Mouse (Mus musculus) CH12.LX (cell line): Measurements from ENCODE around the gene Zfp688. TPM values are rescaled to one million over a fixed set of nuclear protein-coding genes. Genes with fewer than 3 reads are reported as not detected.
A peak's percentile ranks its signal among the peaks of the same experiment; 100 is the strongest.
"Not testable (repeated sequence)": the region's sequence is repeated elsewhere in the genome, so short reads cannot be mapped to it uniquely, and the experiment has no call there.

Source experiments
- DNase-seq: peaks from one replicate; pipeline ENCODE4 v3.0.0-alpha.2; 2013; ENCODE audit errors: extremely low read depth
- H3K27ac ChIP-seq: 2 replicates; pipeline ENCODE4 v1.5.1; 2012; ENCODE audit warnings: low read depth, mild to moderate bottlenecking, control low read depth, moderate library complexity; ENCODE audit not compliant: insufficient read depth
- H3K27me3 ChIP-seq: replicated peaks from 2 replicates; pipeline ENCODE3; 2012; ENCODE audit warnings: inconsistent platforms
- H3K36me3 ChIP-seq, 2 experiments: replicated peaks in 1 of 2; 2 replicates each; pipeline versions ENCODE3 to v1.6.1; 2012; ENCODE audit warnings: inconsistent platforms in 1 of 2, low read length in 1 of 2, mild to moderate bottlenecking in 1 of 2, mixed read lengths in 1 of 2, moderate library complexity in 1 of 2; ENCODE audit not compliant: control insufficient read depth in 1 of 2, insufficient read depth in 1 of 2
- H3K4me1 ChIP-seq, 2 experiments: 2 replicates each; pipeline ENCODE4 v1.6.1; 2012; ENCODE audit warnings: inconsistent platforms in 1 of 2, moderate library complexity in 1 of 2; ENCODE audit not compliant: insufficient read depth in 2 of 2, control insufficient read depth in 1 of 2
- H3K4me2 ChIP-seq: 2 replicates; pipeline ENCODE4 v1.6.1; 2012; ENCODE audit warnings: low read depth, mild to moderate bottlenecking, control low read depth; ENCODE audit not compliant: poor library complexity, insufficient read depth, severe bottlenecking
- H3K4me3 ChIP-seq, 3 experiments: fragments of 150-350 bp in 1 of 3; sonication (generic) in 1 of 3; replicated peaks in 1 of 3; 2 replicates each; pipeline versions ENCODE3 to v1.5.1; 2011 to 2012; ENCODE audit warnings: low read depth in 2 of 3, low read length in 2 of 3, mild to moderate bottlenecking in 2 of 3, moderate library complexity in 2 of 3, control low read depth in 1 of 3, improper control_type of control experiment in 1 of 3, inconsistent platforms in 1 of 3, mixed read lengths in 1 of 3; ENCODE audit not compliant: poor library complexity in 1 of 3
- H3K79me2 ChIP-seq: replicated peaks from 2 replicates; pipeline ENCODE4 v1.6.1; 2012; ENCODE audit warnings: mild to moderate bottlenecking, moderate library complexity; ENCODE audit not compliant: control insufficient read depth, poor library complexity, insufficient read depth, severe bottlenecking; ENCODE audit errors: extremely low read depth
- H3K9ac ChIP-seq: 2 replicates; pipeline ENCODE4 v1.6.1; 2012; ENCODE audit warnings: low read depth, mild to moderate bottlenecking, control low read depth, moderate library complexity; ENCODE audit not compliant: insufficient read depth
- H3K9me3 ChIP-seq: replicated peaks from 2 replicates; pipeline ENCODE3; 2012; ENCODE audit warnings: low read length, inconsistent platforms, mixed read lengths
- BHLHE40 ChIP-seq: IDR thresholded peaks from 2 replicates; pipeline ENCODE4 v1.6.1; 2011; ENCODE audit warnings: mild to moderate bottlenecking, low read depth, low read length, improper control_type of control experiment
- CTCF ChIP-seq, 2 experiments: IDR thresholded peaks in 1 of 2; conservative IDR thresholded peaks in 1 of 2; 2 replicates each; pipeline ENCODE4 v1.5.1; 2011 to 2012; ENCODE audit warnings: low read depth in 2 of 2, low read length in 2 of 2, improper control_type of control experiment in 1 of 2, inconsistent platforms in 1 of 2, mild to moderate bottlenecking in 1 of 2, moderate library complexity in 1 of 2
- ELF1 ChIP-seq: IDR thresholded peaks from 2 replicates; pipeline ENCODE4 v1.6.1; 2014; ENCODE audit warnings: low read depth, mild to moderate bottlenecking, inconsistent platforms, low read length, improper control_type of control experiment
- HCFC1 ChIP-seq: IDR thresholded peaks from 2 replicates; pipeline ENCODE4 v1.6.1; 2012; ENCODE audit warnings: low read depth, mild to moderate bottlenecking, inconsistent platforms, low read length, improper control_type of control experiment
- IRF4 ChIP-seq: IDR thresholded peaks from 2 replicates; pipeline ENCODE4 v1.6.1; 2014; ENCODE audit warnings: low read depth, mild to moderate bottlenecking, inconsistent platforms, low read length, improper control_type of control experiment
- MAX ChIP-seq: IDR thresholded peaks from 2 replicates; pipeline ENCODE4 v1.6.1; 2011; ENCODE audit warnings: low read length, improper control_type of control experiment
- MXI1 ChIP-seq: IDR thresholded peaks from 2 replicates; pipeline ENCODE4 v1.6.1; 2011; ENCODE audit warnings: mild to moderate bottlenecking, low read depth, low read length, improper control_type of control experiment
- MYC ChIP-seq: IDR thresholded peaks from 2 replicates; pipeline ENCODE4 v1.6.1; 2011; ENCODE audit warnings: low read depth, mild to moderate bottlenecking, improper control_type of control experiment, low read length
- NELFE ChIP-seq: IDR thresholded peaks from 2 replicates; pipeline ENCODE4 v1.6.1; 2011; ENCODE audit warnings: low read depth, low read length, improper control_type of control experiment
- NRF1 ChIP-seq: IDR thresholded peaks from 2 replicates; pipeline ENCODE4 v1.6.1; 2014; ENCODE audit warnings: low read depth, mild to moderate bottlenecking, inconsistent platforms, low read length, improper control_type of control experiment, moderate library complexity
- POLR2A ChIP-seq: IDR thresholded peaks from 2 replicates; pipeline ENCODE4 v1.6.1; 2011; ENCODE audit warnings: low read depth, mild to moderate bottlenecking, improper control_type of control experiment, low read length
- RAD21 ChIP-seq: IDR thresholded peaks from 2 replicates; pipeline ENCODE4 v1.6.1; 2011; ENCODE audit warnings: low read depth, mild to moderate bottlenecking, low read length, improper control_type of control experiment, moderate library complexity
- SIN3A ChIP-seq: IDR thresholded peaks from 2 replicates; pipeline ENCODE4 v1.6.1; 2012; ENCODE audit warnings: low read length, improper control_type of control experiment, inconsistent platforms
- SMC3 ChIP-seq: IDR thresholded peaks from 2 replicates; pipeline ENCODE4 v1.6.1; 2011; ENCODE audit warnings: low read depth, low read length, improper control_type of control experiment
- TBP ChIP-seq: conservative IDR thresholded peaks from 2 replicates; pipeline ENCODE4 v1.6.1; 2011; ENCODE audit warnings: low read depth, low read length, improper control_type of control experiment
- TCF12 ChIP-seq: IDR thresholded peaks from 2 replicates; pipeline ENCODE4 v1.6.1; 2014; ENCODE audit warnings: low read depth, mild to moderate bottlenecking, inconsistent platforms, low read length, improper control_type of control experiment
- UBTF ChIP-seq: IDR thresholded peaks from 2 replicates; pipeline ENCODE4 v1.6.1; 2012; ENCODE audit warnings: low read depth, mild to moderate bottlenecking, inconsistent platforms, low read length, improper control_type of control experiment, moderate library complexity
- USF1 ChIP-seq: IDR thresholded peaks from 2 replicates; pipeline ENCODE4 v1.6.1; 2014; ENCODE audit warnings: low read depth, mild to moderate bottlenecking, inconsistent platforms, low read length, improper control_type of control experiment
- USF2 ChIP-seq: conservative IDR thresholded peaks from 2 replicates; pipeline ENCODE4 v1.6.1; 2011; ENCODE audit warnings: low read depth, low read length, improper control_type of control experiment
- ZMIZ1 ChIP-seq: IDR thresholded peaks from 2 replicates; pipeline ENCODE4 v1.6.1; 2012; ENCODE audit warnings: low read depth, mild to moderate bottlenecking, inconsistent platforms, low read length, improper control_type of control experiment
- dilution Hi-C: fragments of 300-500 bp; cut with MboI; formaldehyde crosslinking; loops from 2 replicates; pipeline ENCODE4 v1.14.3; 2020; ENCODE audit warnings: low sequenced_read_pairs; ENCODE audit not compliant: extremely low pct_unique_long_range_greater_than_20kb, extremely low pct_ligation_motif_present
- in situ Hi-C: fragments of 300-500 bp; cut with MboI; formaldehyde crosslinking; loops from 3 replicates; pipeline ENCODE4 v1.14.3; 2019; ENCODE audit warnings: low sequenced_read_pairs, low pct_ligation_motif_present, low pct_unique_long_range_greater_than_20kb, mixed read lengths
- polyA plus RNA-seq: library from polyadenylated mRNA; unstranded; fragments of >175 nt; gene quantifications from 2 replicates; pipeline ENCODE4 v1.2.1, GENCODE M21; 2012; ENCODE audit warnings: low read depth; ENCODE audit not compliant: insufficient read length
- total RNA-seq, 2 experiments: library from RNA; depleted of rRNA; stranded (reverse); fragments of 300-350 nt in 1 of 2; fragments of >200 nt in 1 of 2; gene quantifications; 2 replicates each; pipeline ENCODE4 v1.2.3; 2012 to 2014

The Zfp688 gene
- total and polyA plus RNA-seq, 3 experiments, result 12.4 to 21.3 (median 18.7) TPM

DNA sequence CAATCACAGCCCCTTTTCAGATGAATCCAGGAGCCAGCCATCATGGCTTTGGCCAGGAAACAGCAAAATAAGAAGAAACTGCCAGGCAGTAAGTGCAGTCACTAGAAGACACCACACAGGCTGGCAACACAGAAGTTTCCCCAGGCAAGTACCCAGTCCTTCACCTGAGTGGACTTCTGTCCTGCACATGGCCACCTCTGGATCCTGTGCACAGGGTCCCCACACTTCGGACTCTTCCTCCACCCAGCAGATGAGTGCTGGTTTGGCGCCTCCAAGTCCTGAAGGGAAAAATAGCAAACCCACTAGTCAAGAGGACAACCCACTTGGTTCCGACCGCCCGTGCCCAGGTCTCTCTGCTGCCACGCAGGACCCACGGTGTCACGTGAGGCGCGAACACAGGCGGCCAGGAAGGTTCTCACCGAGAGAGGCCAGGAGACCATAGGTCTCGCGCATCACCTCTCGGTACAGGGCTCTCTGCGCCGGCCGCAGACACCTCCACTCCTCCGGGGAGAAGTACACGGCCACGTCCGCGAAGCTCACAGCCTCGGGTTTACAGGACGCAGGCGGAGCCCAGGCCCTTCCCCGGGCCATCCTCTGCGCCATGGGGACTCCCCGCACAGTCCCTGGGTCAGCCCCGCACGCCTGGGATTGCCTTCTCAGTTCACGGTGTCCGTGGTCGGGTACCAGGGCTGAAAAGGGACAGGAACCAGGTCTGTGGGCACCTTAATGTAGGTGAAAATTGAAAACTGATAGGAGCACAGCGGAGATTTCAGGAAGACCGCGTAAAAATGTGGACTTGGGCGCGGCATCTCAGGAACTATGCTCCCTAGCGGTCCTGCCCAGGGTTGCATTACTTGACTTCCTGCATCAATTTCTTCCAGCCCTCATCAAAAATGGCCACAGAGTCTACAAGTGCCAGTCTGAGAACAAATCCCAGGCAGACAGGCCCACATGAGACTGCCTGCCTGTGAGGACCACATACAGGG is 15.6 kb downstream of the Zfp688 start, which contains the start of gene Zfp764:
Gene Zfp764, minus strand, starts transcription at position 821 of the 986 bp plus-strand sequence.
- Histone ChIP-seq H3K4me1 (peaks cover 0 to 18% of the 10 kb centered on the region in 2 experiments; a peak in 2 of 4 replicates), H3K9ac (peak within 1 kb of the TSS; percentile 65), H3K4me3 (peak within 1 kb of the TSS; percentile 52 to 68 (median 56)), H3K27ac (peak within 1 kb of the TSS; percentile 10; the same call in 1 of the 2 replicates), H3K4me2 (peak within 1 kb of the TSS; percentile 50)
- in situ Hi-C loops, dilution Hi-C loops, H3K9me3 ChIP-seq, H3K36me3 ChIP-seq, H3K79me2 ChIP-seq, H3K27me3 ChIP-seq: not testable (repeated sequence)
- TF ChIP-seq NRF1 (peak; percentile 59; the same call in 1 of the 2 replicates), IRF4 (peak; percentile 19; the same call in 1 of the 2 replicates), RAD21 (peak; percentile 28), MXI1 (peak; percentile 65), UBTF (peak; percentile 72; the same call in 1 of the 2 replicates), POLR2A (peak; percentile 81), USF2 (peak; percentile 46; the same call in 1 of the 2 replicates), ZMIZ1 (0 out of 2 replicates have a peak, but pooled peaks have one; percentile 44), HCFC1 (peak; percentile 85), BHLHE40 (peak; percentile 86), TBP (peak; percentile 52; the same call in 1 of the 2 replicates), MAX (peak; percentile 32; the same call in 1 of the 2 replicates), MYC (peak; percentile 53; the same call in 1 of the 2 replicates), SIN3A (peak; percentile 34; the same call in 1 of the 2 replicates), TCF12 (peak; percentile 62; the same call in 1 of the 2 replicates), USF1 (peak; percentile 75), SMC3 (peak; percentile 37), NELFE (peak; percentile 66), CTCF (conservative IDR thresholded peaks at IDR 0.05 in 1 of 2, IDR thresholded peaks at IDR 0.05 in 1 of 2; ENCODE audit: low read depth in 2 of 2, low read length in 2 of 2) (peak; percentile 58 to 73), ELF1 (peak; percentile 86)
- DNase-seq, result peak; percentile 86

DNA sequence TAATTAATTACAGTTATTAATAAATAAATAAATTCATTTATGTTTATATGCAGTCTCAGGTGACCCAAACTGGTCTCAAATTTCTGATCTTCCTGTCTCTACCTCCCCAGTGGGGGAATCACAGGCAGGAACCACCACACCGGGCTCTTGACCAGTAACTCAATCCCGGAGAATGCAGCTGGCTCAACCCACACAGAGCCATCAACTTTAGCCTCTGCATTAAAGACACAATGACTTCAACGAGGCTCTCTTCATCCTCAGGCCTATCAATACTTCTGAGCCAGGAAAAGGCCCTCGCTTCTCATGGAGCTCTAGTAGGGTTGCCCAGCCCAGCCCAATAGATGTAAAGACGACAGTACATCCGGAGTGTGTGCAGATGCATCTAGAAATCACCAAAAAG is 17.8 kb downstream of the Zfp688 start:
- DNase-seq, H3K9me3 ChIP-seq, H3K4me2 ChIP-seq, H3K36me3 ChIP-seq, H3K27me3 ChIP-seq, dilution Hi-C loops, in situ Hi-C loops, H3K27ac ChIP-seq, H3K79me2 ChIP-seq, H3K9ac ChIP-seq, H3K4me3 ChIP-seq: not testable (repeated sequence)
- peaks cover 0 to 18% of the 10 kb centered on the region in 2 experiments; a peak in 2 of 4 replicates for H3K4me1 ChIP-seq
